In genomic region chr14:11642977-11643376, GRCm38 (mm10) we compare ENCODE assay signal across 13 mouse cellular contexts.
DNase-seq lines count a peak whose midpoint lies in the region; ATAC-seq and TF ChIP-seq lines count a peak whose summit lies in the region.
"Had no signal": no experiment of that assay in that cellular context is flagged by ENCODE, and none has a peak within 500 bp of the region (broad histone marks: within the 10 kb centered on the region; RNA-seq: fewer than 3 reads in every experiment).

No protein-coding gene starts in this region.

- H3K4me3 ChIP-seq in heart, postnatal 0 days (ENCODE audit: low read depth, low read length) = no peak overlapping the region
- H3K4me3 ChIP-seq in heart, embryonic 12.5 days = no peak overlapping the region
- H3K4me3 ChIP-seq: hindbrain, embryonic 10.5 days; neural tube, embryonic 12.5 days had no signal

- TF ChIP-seq CTCF in heart, postnatal 0 days (IDR thresholded peaks at IDR 0.05; ENCODE audit: low read depth) = peak; percentile 42

- H3K4me2 ChIP-seq in heart, postnatal 0 days (ENCODE audit: low read depth, low read length) = no peak overlapping the region
- H3K4me2 ChIP-seq in heart, embryonic 12.5 days = no peak overlapping the region
- H3K4me2 ChIP-seq: midbrain, embryonic 11.5 days; neural tube, embryonic 12.5 days had no signal

- 75% methylated on average over 1 of the region's 1 CpGs for WGBS in heart, postnatal 0 days
- 93% methylated on average over 1 of the region's 1 CpGs for WGBS in heart, embryonic 12.5 days
- 32% methylated on average over 1 of the region's 1 CpGs for WGBS in large intestine, adult 2 months

- H3K27ac ChIP-seq in heart, postnatal 0 days (ENCODE audit: low read depth) = 0 out of 2 replicates have a peak overlapping the region, but pooled peaks have one; percentile 22
- no peak overlapping the region for H3K27ac ChIP-seq in heart, embryonic 12.5 days (ENCODE audit: poor library complexity, severe bottlenecking)
- H3K27ac ChIP-seq: hindbrain, embryonic 10.5 days; liver, embryonic 14.5 days; neural tube, embryonic 12.5 days had no signal

- no peaks in the 10 kb centered on the region for H3K9me3 ChIP-seq in heart, postnatal 0 days (replicated peaks; ENCODE audit: control insufficient read depth, low read length)
- H3K9me3 ChIP-seq in heart, embryonic 12.5 days (replicated peaks) = no peaks in the 10 kb centered on the region
- H3K9me3 ChIP-seq: hindbrain, embryonic 10.5 days; neural tube, embryonic 12.5 days had no signal

- H3K9ac ChIP-seq in heart, postnatal 0 days (replicated peaks; ENCODE audit: low read depth, low read length) = no peak overlapping the region
- no peak overlapping the region for H3K9ac ChIP-seq in heart, embryonic 12.5 days
- H3K9ac ChIP-seq: liver, embryonic 14.5 days; neural tube, embryonic 12.5 days had no signal

- peak; percentile 37 for DNase-seq in heart, postnatal 0 days (ENCODE audit: low spot score)
- peak; percentile 22 for DNase-seq in ovary, postnatal 14 days (ENCODE audit: low spot score)
- DNase-seq in ovary, postnatal 36 days (ENCODE audit: low spot score) = no peak
- DNase-seq in cerebellum, postnatal 14 days = peak; percentile 38 to 63
- peak; percentile 58 for DNase-seq in large intestine, adult 2 months (ENCODE audit: low read depth, low spot score)
- no peak for DNase-seq in spleen, adult 12 weeks (ENCODE audit: low spot score)
- DNase-seq: thymus, adult 18-20 months had no signal

- TF ChIP-seq EP300 in heart, postnatal 0 days (IDR thresholded peaks at IDR 0.05; ENCODE audit: low read depth) = no peak

- 0 out of 2 replicates have a peak, but pooled peaks have one; percentile 14 for ATAC-seq in heart, postnatal 0 days (ENCODE audit: insufficient read depth, low read depth)
- no peak for ATAC-seq in heart, embryonic 12.5 days (ENCODE audit: insufficient number of reproducible peaks, low FRiP score)
- no peak for ATAC-seq in frontal cortex, adult (ENCODE audit: low TSS enrichment)

- no peaks in the 10 kb centered on the region for H3K4me1 ChIP-seq in heart, postnatal 0 days (ENCODE audit: control insufficient read depth, insufficient read depth)
- peaks cover 4% of the 10 kb centered on the region; the same call in 1 of the 2 replicates for H3K4me1 ChIP-seq in heart, embryonic 12.5 days (replicated peaks)
- H3K4me1 ChIP-seq: neural tube, embryonic 12.5 days had no signal

- H3K27me3 ChIP-seq in heart, postnatal 0 days (ENCODE audit: control insufficient read depth, insufficient read depth, low read length) = no peaks in the 10 kb centered on the region
- H3K27me3 ChIP-seq in heart, embryonic 12.5 days (replicated peaks) = no peaks in the 10 kb centered on the region
- H3K27me3 ChIP-seq: neural tube, embryonic 12.5 days had no signal

- H3K36me3 ChIP-seq in heart, postnatal 0 days (replicated peaks; ENCODE audit: control insufficient read depth, insufficient read depth, low read length) = no peaks in the 10 kb centered on the region
- H3K36me3 ChIP-seq in heart, embryonic 12.5 days = no peaks in the 10 kb centered on the region
- H3K36me3 ChIP-seq: hindbrain, embryonic 10.5 days; neural tube, embryonic 12.5 days had no signal

Comparison
In these comparisons a context has a peak if more than half of its experiments do, and no peak if none do; other contexts are left out.
1. DNase-seq: peak in heart, postnatal 0 days (single experiment), ovary, postnatal 14 days (single experiment), cerebellum, postnatal 14 days (2 of 2) and large intestine, adult 2 months (single experiment); none in ovary, postnatal 36 days (single experiment) and spleen, adult 12 weeks (single experiment).